Mouse (Mus musculus) thymus, postnatal 14 days (tissue): ENCODE data around the gene Gm10964.
A peak's percentile ranks its signal among the peaks of the same experiment; 100 is the strongest.

Source experiments
- DNase-seq: peaks from one replicate; pipeline ENCODE4 v3.0.0; 2021

The Gm10964 gene

GRCm38 (mm10) chr3:103739329-103739728, at the start of gene Gm10964:
TSS of gene Gm10964 (plus strand) at chr3:103739366.
- no peak for DNase-seq

DNA sequence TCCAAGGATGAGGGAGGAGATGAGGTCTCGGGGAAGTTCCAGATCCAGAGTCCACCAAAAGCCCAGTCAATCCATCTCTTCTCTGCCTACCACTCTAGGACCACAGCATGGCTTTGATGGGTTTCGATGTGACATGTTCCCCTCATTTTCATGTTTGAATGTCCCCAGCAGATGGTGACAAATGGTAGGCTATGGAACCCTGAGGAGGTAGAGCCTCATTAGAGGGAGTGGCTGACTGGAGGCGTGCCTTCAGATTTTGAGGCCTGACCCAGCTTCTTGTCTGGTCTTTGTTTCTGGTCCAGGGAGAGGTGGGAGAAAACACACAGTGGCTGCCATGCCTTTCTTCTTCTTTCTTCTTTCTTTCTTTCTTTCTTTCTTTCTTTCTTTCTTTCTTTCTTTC, 48.7 kb upstream of the Gm10964 start:
- no peak for DNase-seq

DNA sequence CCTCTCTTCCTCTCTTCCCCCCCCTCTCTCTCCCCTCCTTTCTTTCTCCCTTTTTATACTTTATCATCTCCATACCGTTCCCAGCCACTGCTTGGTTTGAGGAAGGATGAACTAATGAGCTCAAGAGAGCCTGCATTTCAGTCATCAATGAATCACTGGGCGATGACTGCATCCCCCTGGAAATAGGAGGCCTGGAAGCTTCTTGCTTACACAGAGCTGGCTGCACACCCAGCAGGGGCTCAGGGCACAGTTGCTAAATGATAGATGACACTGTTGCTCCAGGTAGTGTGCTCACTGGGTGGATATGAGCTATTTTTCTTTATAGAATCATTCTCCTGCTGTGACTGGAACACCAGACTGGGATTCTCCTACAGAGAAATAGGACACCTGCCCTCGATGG, 43.6 kb upstream of the Gm10964 start:
- DNase-seq = no peak

GRCm38 (mm10) chr3:103696388-103696925, 42.7 kb upstream of the Gm10964 start:
- DNase-seq = no peak

DNA sequence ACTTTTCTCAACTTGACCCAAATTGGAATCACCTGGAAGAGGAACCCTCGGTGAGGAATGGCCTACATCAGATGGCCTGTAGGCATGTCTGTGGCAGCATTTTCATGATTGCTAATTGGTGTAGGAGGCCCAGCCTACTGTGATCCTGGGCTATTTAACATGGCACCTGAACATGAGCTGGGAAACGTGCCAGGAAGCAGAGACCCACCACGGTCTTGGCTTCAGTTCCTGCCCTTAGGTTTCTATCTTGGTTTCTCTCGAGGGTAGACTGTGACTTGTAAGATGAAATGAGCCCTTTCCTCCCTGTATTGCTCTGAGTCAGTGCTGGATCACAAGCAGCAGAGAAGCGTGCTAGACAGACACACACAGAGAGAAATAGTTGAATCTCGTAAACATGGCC, 34.5 kb upstream of the Gm10964 start:
- no peak for DNase-seq

DNA sequence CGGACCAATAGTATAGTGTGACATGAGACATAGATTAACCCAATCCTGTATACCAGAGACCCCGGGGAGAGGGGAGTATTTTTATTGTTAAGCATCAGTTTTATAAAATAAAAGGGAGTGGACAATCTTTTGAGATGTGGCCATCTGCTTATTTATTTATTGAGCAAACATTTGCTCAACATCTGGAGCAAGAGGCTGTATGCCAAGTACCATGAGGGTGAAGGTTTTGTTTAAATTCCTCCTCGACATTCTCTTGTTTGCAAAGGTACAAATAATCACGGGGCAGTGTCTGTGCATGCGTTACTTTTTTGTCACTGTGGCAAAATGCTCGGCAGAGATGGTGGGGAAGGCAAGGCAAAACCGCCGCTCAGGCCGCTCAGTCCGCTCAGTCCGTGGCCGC, 33.7 kb upstream of the Gm10964 start:
- DNase-seq = no peak

DNA sequence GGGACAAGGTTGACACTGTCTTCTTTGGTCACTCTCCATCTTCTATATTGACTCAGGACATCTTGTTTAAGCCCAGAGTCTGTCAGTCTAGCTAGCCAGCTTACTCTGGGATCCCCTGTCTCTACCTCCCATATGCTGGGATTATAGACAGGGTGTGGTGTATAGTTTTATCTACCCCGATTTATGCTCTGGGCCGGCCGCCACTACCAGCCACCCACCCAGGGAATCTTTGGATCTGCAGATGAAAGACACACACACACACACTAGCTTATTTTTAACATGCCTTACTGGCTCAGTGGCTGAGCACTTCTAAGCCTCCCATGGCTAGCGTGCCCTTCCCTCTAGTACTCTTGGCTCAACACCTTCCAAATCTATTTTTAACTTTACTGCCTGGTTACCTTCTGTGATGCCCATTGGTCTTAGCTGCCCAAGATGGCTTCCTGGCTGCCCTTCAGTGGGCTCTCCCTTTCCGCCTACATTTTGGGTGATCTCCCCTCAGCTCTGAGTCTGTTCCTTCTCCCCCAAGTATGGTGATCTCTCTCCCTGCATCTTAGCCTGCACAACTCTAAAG, 29.6 kb upstream of the Gm10964 start:
- DNase-seq = no peak

DNA sequence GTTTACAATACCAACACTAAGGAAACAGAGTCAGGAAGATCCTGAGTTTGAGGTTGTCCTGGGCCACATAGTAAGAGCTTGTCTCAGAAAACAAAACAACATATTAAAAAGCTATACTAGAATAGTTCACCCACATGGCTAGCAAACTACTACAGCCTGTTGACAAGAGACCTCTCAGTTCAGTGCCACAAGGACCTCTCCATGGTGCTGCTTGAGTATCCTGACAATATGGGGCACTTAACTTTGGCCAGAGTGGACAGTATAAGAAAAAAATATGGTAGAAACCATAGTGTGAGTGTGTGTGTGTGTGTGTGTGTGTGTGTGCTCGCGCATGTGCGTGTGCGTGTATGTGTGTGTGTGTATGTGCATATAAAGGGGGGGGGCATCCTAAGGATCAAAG, 27.0 kb upstream of the Gm10964 start:
- no peak for DNase-seq

DNA sequence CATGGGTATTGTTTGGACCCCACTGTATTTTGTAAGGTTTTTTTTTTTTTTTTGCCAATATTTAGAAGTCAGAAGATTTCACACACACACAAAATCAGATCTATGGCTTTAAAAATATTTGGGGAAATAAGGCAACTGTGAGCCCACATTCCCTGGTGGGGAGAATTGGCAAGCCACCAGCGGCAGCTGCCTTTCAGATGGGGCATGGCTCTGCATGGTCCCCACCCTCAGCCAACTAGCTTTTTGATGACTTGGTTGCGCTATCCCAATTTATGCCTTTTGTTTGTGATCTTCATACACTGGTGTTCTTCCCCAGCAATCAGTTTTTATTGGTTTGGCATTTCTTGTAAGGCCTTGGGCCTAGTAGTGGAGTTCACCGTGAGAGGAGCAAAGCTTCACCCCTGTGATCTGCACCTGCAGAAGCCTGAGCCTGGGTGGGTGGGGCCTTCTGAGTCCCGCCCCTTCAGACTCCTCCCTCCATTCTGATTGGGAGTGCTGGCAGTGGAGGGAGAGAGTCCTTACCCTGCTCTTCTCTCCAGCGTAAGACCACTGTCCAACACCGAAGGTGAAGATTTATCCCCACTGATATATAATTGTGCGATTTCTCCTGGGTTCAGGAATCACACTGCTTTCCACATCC, 24.8 kb upstream of the Gm10964 start:
- peak; percentile 61 for DNase-seq

GRCm38 (mm10) chr3:103714942-103715341, 24.2 kb upstream of the Gm10964 start:
- peak; percentile 37 for DNase-seq

- peak; percentile 27 for DNase-seq
Measured at GRCm38 (mm10) chr3:103715762-103716693, 23.1 kb upstream of the Gm10964 start.

- no peak for DNase-seq
Measured at GRCm38 (mm10) chr3:103716774-103717760, 22.1 kb upstream of the Gm10964 start.

GRCm38 (mm10) chr3:103718728-103719127, 20.4 kb upstream of the Gm10964 start:
- no peak for DNase-seq

GRCm38 (mm10) chr3:103724137-103724536, 15.0 kb upstream of the Gm10964 start:
- no peak for DNase-seq

- no peak for DNase-seq
Measured at GRCm38 (mm10) chr3:103726642-103727041, 12.5 kb upstream of the Gm10964 start.

DNA sequence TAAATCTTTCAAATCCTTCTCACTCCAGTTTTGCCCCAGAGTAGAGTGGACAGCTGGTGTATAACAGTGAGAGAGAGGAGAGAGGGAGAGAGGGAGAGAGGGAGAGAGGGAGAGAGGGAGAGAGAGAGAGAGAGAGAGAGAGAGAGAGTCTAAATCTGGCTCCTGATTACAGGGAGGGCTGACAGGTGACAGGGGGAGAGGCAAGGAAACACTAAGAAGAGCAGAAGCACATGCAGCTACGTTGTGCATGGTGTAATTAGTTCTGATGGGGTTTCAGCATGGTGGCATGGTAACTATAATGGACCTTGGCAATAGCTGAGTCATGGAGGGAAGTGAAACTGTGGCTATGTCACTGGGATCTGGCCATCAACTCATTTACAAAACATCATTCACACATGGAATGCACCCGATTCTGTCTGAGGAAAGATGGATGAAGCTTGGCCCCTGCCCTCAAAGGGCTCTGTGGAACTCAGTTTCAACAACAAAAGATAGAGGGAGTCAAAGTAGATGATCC, 11.3 kb upstream of the Gm10964 start:
- no peak for DNase-seq

GRCm38 (mm10) chr3:103729850-103730249, 9.3 kb upstream of the Gm10964 start:
- no peak for DNase-seq

DNA sequence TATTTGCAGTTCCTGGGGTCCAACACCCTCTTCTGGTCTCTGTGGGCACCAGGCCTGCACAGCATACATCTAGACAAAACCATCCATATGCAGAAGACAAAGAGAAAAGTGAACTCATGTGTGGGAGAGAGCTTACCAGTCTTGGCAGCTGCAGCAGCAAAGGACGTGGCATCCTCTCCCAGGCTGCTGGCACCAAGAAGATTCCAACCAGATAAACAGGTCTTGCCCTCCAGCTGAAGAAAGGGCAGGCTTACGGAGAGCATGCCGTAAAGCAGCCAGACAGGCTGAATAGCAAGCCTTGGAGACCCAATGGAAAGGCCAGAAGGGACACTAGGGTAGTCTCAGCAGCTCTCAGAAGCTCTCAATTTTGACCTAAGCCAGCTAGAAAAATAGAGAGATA, 7.0 kb upstream of the Gm10964 start:
- no peak for DNase-seq

GRCm38 (mm10) chr3:103733176-103733575, 6.0 kb upstream of the Gm10964 start:
- no peak for DNase-seq

GRCm38 (mm10) chr3:103733799-103734695, 5.1 kb upstream of the Gm10964 start:
- no peak for DNase-seq
